Mouse (Mus musculus) erythroblast, embryonic 14.5 days (primary cell): ENCODE results near the gene Cryaa.

ENCODE experiments used
- GATA1 ChIP-seq: IDR thresholded peaks from 2 replicates; pipeline ENCODE4 v1.6.1; 2012; ENCODE audit warnings: low read length, inconsistent platforms, mixed read lengths
- TAL1 ChIP-seq: IDR thresholded peaks from 3 replicates; pipeline ENCODE4 v1.6.1; 2012; ENCODE audit warnings: low read length, inconsistent platforms, mixed read lengths

DNA sequence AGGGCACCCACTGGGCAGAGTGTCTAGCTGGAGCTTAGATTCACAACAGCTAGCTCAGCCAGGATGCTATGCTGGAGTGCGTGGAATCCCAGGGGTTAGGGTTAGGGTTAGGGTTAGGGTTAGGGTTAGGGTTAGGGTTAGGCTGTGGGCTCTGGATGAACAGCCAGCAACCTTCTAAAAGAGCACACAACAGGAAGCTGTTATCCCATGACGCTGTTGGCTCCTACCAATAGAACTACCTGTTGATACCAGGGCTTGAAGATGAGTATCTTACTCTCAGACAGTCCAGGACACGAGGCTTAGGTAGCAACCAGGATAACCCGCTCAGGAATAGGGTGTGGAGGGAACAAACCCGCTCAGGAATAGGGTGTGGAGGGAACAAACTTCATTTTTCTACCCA is 15.3 kb downstream of the Cryaa start:
- TF ChIP-seq GATA1 (no peak), TAL1 (no peak)
